Mouse (Mus musculus) C2C12 (cell line): Measurements from ENCODE around the gene Dnajc3.

Source experiments
- CEBPB ChIP-seq: IDR thresholded peaks from one replicate; pipeline ENCODE4 v1.6.1; 2011; ENCODE audit warnings: low read depth, mild to moderate bottlenecking, control low read depth, moderate library complexity
- CTCF ChIP-seq: IDR thresholded peaks from one replicate; pipeline ENCODE4 v1.5.1; 2011; ENCODE audit not compliant: control insufficient read depth, insufficient read depth, insufficient read length
- MYOD1 ChIP-seq: IDR thresholded peaks from one replicate; pipeline ENCODE4 v1.6.1; 2011; ENCODE audit warnings: low read depth; ENCODE audit not compliant: control insufficient read depth, insufficient read length
- MYOG ChIP-seq: IDR thresholded peaks from one replicate; pipeline ENCODE4 v1.6.1; 2011; ENCODE audit not compliant: control insufficient read depth, insufficient read length; ENCODE audit errors: extremely low read depth
- USF1 ChIP-seq: IDR thresholded peaks from one replicate; pipeline ENCODE4 v1.6.1; 2011; ENCODE audit warnings: low read depth, mild to moderate bottlenecking, control low read depth, moderate library complexity

DNA sequence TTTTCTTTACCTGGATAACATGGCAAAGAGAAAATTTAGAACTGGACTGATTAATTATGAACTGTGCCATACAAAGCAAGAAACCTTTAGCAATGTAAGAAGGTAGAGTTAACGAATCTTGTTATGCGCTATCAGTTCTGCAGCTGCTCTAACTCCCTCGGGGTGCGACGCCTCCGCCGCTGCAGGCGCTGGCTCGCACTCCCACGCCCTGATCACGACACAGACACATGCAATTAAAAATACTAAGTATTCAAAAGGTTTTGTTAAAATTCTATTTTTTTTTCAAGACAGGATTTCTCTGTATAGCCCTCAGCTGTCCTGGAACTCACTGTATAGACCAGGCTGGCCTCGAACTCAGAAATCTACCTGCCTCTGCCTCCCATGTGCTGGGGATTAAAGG is 75.8 kb downstream of the Dnajc3 start:
- TF ChIP-seq CTCF (no peak), USF1 (no peak), MYOD1 (no peak), CEBPB (no peak), MYOG (no peak)
